Mouse (Mus musculus): Measurements from ENCODE around the gene Ftsj1. TPM values are rescaled to one million over a fixed set of nuclear protein-coding genes. Genes with fewer than 3 reads are reported as not detected.
A peak's percentile ranks its signal among the peaks of the same experiment; 100 is the strongest.

The Ftsj1 gene
- polyA plus RNA-seq, 1 experiment from 2014 or later = 55.7 TPM

DNA sequence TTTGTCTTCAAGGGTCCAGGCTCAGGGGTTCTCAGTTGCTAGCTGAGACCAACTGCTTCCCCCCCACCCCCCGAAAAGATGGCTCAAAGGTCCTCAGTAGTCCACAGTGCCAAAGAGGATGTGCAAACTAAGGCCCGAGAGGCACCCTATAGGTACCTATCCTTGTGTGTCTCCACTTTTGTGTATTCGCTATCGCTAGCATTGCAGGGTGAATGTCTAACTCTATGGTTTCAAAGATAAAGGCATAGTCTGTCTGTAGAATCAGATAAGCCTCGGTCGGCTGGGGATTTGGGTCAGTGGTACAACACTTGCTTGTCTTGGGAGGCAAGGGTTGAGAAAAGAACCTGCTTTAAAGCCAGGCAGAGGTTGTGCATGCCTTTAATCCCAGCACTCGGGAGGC is 28.7 kb downstream of the Ftsj1 start:
- no peak for ATAC-seq (ENCODE audit: insufficient read depth, low FRiP score, low TSS enrichment)
- no peaks in the 10 kb centered on the region for H3K4me1 ChIP-seq (ENCODE audit: control insufficient read depth, insufficient read depth, low read length)
- H3K4me3 ChIP-seq (ENCODE audit: low read depth, low read length) = no peak overlapping the region
- no peak for DNase-seq (ENCODE audit: low spot score)
- H3K27me3 ChIP-seq (ENCODE audit: control insufficient read depth, insufficient read depth, low read length) = no peaks in the 10 kb centered on the region
- H3K27ac ChIP-seq (ENCODE audit: low read depth, low read length) = no peak overlapping the region
- no peaks in the 10 kb centered on the region for H3K9me3 ChIP-seq (ENCODE audit: control insufficient read depth, low read length)
- H3K36me3 ChIP-seq (ENCODE audit: control insufficient read depth, insufficient read depth, low read length) = no peaks in the 10 kb centered on the region
- H3K9ac ChIP-seq (ENCODE audit: low read length) = no peak overlapping the region
- WGBS = 91% methylated on average over 7 of the region's 7 CpGs
- H3K4me2 ChIP-seq (ENCODE audit: low read depth) = no peak overlapping the region

- 64% methylated on average over 7 of the region's 7 CpGs for whole genome bisulfite sequencing
- H3K36me3 ChIP-seq (ENCODE audit: control insufficient read depth, insufficient read depth, low read length) = no peaks in the 10 kb centered on the region
- DNase-seq (ENCODE audit: low spot score) (no peak), ATAC-seq (ENCODE audit: insufficient read depth, low FRiP score, low TSS enrichment) (no peak)
- no peaks in the 10 kb centered on the region for H3K9me3 ChIP-seq (ENCODE audit: control insufficient read depth, low read length)
- no peak overlapping the region for H3K4me2 ChIP-seq (ENCODE audit: low read depth)
- H3K4me3 ChIP-seq (ENCODE audit: low read depth, low read length) = no peak overlapping the region
- H3K4me1 ChIP-seq (ENCODE audit: control insufficient read depth, insufficient read depth, low read length) = no peaks in the 10 kb centered on the region
- no peaks in the 10 kb centered on the region for H3K27me3 ChIP-seq (ENCODE audit: control insufficient read depth, insufficient read depth, low read length)
- no peak overlapping the region for H3K27ac ChIP-seq (ENCODE audit: low read depth, low read length)
- H3K9ac ChIP-seq (ENCODE audit: low read length) = no peak overlapping the region
These were observed 29.4 kb downstream of the Ftsj1 start for GRCm38 (mm10) chrX:8222678-8223421.

DNA sequence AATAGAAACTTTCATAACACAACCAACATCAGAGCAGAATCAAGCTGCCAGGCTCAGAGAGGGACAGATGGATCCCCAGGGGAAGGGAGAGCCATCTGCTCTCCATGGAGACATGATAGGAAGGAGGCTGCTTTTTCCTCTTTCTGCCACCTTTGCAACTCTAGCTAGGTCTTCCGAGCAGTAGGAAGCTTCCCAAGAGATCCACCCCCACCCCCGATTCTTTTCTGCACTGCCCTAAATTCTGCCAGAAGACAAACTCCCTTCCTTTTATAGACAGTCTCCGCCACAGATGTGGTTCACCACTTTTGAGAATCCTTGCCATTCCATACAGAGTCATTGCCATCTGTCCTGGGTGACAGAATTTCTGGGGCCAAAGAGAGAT is 29.9 kb downstream of the Ftsj1 start:
- Histone ChIP-seq H3K4me1 (ENCODE audit: control insufficient read depth, insufficient read depth, low read length) (no peaks in the 10 kb centered on the region), H3K36me3 (ENCODE audit: control insufficient read depth, insufficient read depth, low read length) (no peaks in the 10 kb centered on the region)
- ATAC-seq (ENCODE audit: insufficient read depth, low FRiP score, low TSS enrichment) = no peak

GRCm38 (mm10) chrX:8219651-8220050 is 32.6 kb downstream of the Ftsj1 start:
- no peak for ATAC-seq (ENCODE audit: insufficient read depth, low FRiP score, low TSS enrichment)
- Histone ChIP-seq H3K9ac (ENCODE audit: low read length) (no peak overlapping the region), H3K4me2 (ENCODE audit: low read depth) (no peak overlapping the region), H3K27ac (ENCODE audit: low read depth, low read length) (no peak overlapping the region), H3K36me3 (ENCODE audit: control insufficient read depth, insufficient read depth, low read length) (no peaks in the 10 kb centered on the region), H3K4me1 (ENCODE audit: control insufficient read depth, insufficient read depth, low read length) (no peaks in the 10 kb centered on the region), H3K27me3 (ENCODE audit: control insufficient read depth, insufficient read depth, low read length) (no peaks in the 10 kb centered on the region), H3K4me3 (ENCODE audit: low read depth, low read length) (no peak overlapping the region), H3K9me3 (ENCODE audit: control insufficient read depth, low read length) (no peaks in the 10 kb centered on the region)
- DNase-seq (ENCODE audit: low spot score) = no peak
- WGBS = 33% methylated on average over 8 of the region's 8 CpGs

More for the DNA sequence above, 29.9 kb downstream of the Ftsj1 start:
- no peak for DNase-seq (ENCODE audit: low spot score)
- Histone ChIP-seq H3K4me2 (ENCODE audit: low read depth) (no peak overlapping the region), H3K4me3 (ENCODE audit: low read depth, low read length) (no peak overlapping the region), H3K9me3 (ENCODE audit: control insufficient read depth, low read length) (no peaks in the 10 kb centered on the region), H3K9ac (ENCODE audit: low read length) (no peak overlapping the region), H3K27me3 (ENCODE audit: control insufficient read depth, insufficient read depth, low read length) (no peaks in the 10 kb centered on the region), H3K27ac (ENCODE audit: low read depth, low read length) (no peak overlapping the region)
- WGBS = 80% methylated on average over 3 of the region's 3 CpGs

- 83% methylated on average over 2 of the region's 2 CpGs for WGBS
- H3K27me3 ChIP-seq (ENCODE audit: control insufficient read depth, insufficient read depth, low read length) = no peaks in the 10 kb centered on the region
- no peaks in the 10 kb centered on the region for H3K36me3 ChIP-seq (ENCODE audit: control insufficient read depth, insufficient read depth, low read length)
- H3K9me3 ChIP-seq (ENCODE audit: control insufficient read depth, low read length) = no peaks in the 10 kb centered on the region
- H3K4me3 ChIP-seq (ENCODE audit: low read depth, low read length) = no peak overlapping the region
- no peak overlapping the region for H3K9ac ChIP-seq (ENCODE audit: low read length)
- H3K27ac ChIP-seq (ENCODE audit: low read depth, low read length) = no peak overlapping the region
- no peaks in the 10 kb centered on the region for H3K4me1 ChIP-seq (ENCODE audit: control insufficient read depth, insufficient read depth, low read length)
- DNase-seq (ENCODE audit: low spot score) (no peak), ATAC-seq (ENCODE audit: insufficient read depth, low FRiP score, low TSS enrichment) (no peak)
- H3K4me2 ChIP-seq (ENCODE audit: low read depth) = no peak overlapping the region
These were observed 34.1 kb downstream of the Ftsj1 start for GRCm38 (mm10) chrX:8218114-8218513.

DNA sequence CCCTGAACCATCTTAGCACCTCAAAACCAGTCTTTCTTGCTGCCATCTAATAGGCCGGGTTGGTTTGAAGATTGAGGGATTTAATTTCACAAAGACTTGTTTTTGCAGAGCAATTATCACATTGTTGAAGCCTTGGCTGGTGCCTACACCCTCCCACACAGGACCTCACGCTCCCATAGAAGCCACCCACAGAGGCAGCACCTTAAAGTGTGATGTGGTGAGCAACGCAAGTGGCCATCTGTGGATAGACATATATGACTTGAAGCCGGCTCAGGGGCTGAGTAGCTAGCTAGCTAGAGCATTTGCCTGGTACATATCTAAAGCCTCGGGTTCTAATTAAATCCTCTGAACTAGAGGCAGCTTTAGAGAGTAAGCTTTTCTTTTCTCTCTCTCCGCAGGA is 34.8 kb downstream of the Ftsj1 start:
- Histone ChIP-seq H3K27me3 (ENCODE audit: control insufficient read depth, insufficient read depth, low read length) (no peaks in the 10 kb centered on the region), H3K27ac (ENCODE audit: low read depth, low read length) (no peak overlapping the region), H3K9ac (ENCODE audit: low read length) (no peak overlapping the region), H3K4me2 (ENCODE audit: low read depth) (no peak overlapping the region), H3K4me3 (ENCODE audit: low read depth, low read length) (no peak overlapping the region), H3K4me1 (ENCODE audit: control insufficient read depth, insufficient read depth, low read length) (no peaks in the 10 kb centered on the region), H3K36me3 (ENCODE audit: control insufficient read depth, insufficient read depth, low read length) (no peaks in the 10 kb centered on the region), H3K9me3 (ENCODE audit: control insufficient read depth, low read length) (no peaks in the 10 kb centered on the region)
- WGBS = 52% methylated on average over 6 of the region's 6 CpGs
- no peak for ATAC-seq (ENCODE audit: insufficient read depth, low FRiP score, low TSS enrichment)
- no peak for DNase-seq (ENCODE audit: low spot score)

DNA sequence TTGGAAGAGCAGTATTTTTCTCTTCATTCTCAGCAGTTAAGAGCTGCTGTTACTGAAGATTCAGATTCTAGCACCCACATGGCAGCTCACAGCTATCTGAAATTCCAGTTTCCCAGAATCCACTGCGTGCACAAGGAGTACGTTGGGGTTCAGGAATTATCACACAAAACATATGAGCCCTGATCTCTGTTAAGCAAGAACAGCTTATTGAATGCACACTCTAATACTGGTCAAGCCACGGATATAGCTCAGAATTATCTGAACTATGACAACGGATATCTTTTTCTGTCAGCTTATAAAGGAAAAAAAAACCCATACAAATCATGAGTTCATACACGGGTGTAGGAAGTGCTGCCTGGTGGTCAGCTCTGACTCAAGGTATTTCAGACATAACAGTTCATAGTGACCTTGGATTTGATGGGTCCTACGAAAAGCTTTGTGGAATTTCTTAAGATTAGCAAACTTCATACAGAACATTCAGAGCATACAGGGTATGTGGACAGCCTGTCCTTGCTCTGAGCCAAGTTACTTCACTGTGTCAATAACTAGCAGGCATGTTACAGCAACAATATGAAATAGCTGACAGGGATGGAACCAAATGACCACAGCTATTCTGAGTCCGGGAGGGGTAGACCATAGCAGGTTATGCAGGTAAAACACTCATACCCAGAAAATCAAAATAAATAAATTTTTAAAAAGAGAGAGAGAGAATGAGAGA is 40.6 kb downstream of the Ftsj1 start:
- H3K4me1 ChIP-seq (ENCODE audit: control insufficient read depth, insufficient read depth, low read length) = no peaks in the 10 kb centered on the region

DNA sequence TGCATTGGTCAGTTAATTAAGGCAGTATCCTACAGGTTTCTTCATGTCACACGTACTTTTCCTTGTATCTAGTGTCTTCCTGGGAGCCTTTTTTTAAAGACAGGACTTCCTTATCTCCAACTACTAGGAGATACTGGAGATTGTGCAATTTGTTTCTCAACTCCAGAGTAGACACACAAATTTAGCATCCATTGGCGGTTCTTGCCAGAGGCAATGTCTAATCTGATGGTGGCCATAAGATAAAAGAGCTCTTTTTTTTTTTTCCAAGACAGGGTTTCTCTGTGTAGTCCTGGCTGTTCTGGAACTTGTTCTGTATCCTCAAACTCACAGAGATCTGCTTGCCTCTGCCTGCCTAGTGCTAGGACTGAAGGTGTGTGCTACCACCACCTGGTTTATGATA is 42.5 kb downstream of the Ftsj1 start:
- no peak overlapping the region for H3K9ac ChIP-seq (ENCODE audit: low read length)
- 85% methylated on average over 2 of the region's 2 CpGs for WGBS
- H3K4me2 ChIP-seq (ENCODE audit: low read depth) = no peak overlapping the region
- no peak overlapping the region for H3K27ac ChIP-seq (ENCODE audit: low read depth, low read length)
- no peak for DNase-seq (ENCODE audit: low spot score)
- no peaks in the 10 kb centered on the region for H3K27me3 ChIP-seq (ENCODE audit: control insufficient read depth, insufficient read depth, low read length)
- no peak overlapping the region for H3K4me3 ChIP-seq (ENCODE audit: low read depth, low read length)
- H3K36me3 ChIP-seq (ENCODE audit: control insufficient read depth, insufficient read depth, low read length) = no peaks in the 10 kb centered on the region
- no peaks in the 10 kb centered on the region for H3K9me3 ChIP-seq (ENCODE audit: control insufficient read depth, low read length)
- ATAC-seq (ENCODE audit: insufficient read depth, low FRiP score, low TSS enrichment) = no peak
- no peaks in the 10 kb centered on the region for H3K4me1 ChIP-seq (ENCODE audit: control insufficient read depth, insufficient read depth, low read length)

More for the DNA sequence above, 40.6 kb downstream of the Ftsj1 start:
- 84% methylated on average over 7 of the region's 7 CpGs for WGBS
- Histone ChIP-seq H3K4me2 (ENCODE audit: low read depth) (no peak overlapping the region), H3K27me3 (ENCODE audit: control insufficient read depth, insufficient read depth, low read length) (no peaks in the 10 kb centered on the region), H3K9me3 (ENCODE audit: control insufficient read depth, low read length) (no peaks in the 10 kb centered on the region), H3K9ac (ENCODE audit: low read length) (no peak overlapping the region), H3K27ac (ENCODE audit: low read depth, low read length) (no peak overlapping the region), H3K36me3 (ENCODE audit: control insufficient read depth, insufficient read depth, low read length) (no peaks in the 10 kb centered on the region), H3K4me3 (ENCODE audit: low read depth, low read length) (no peak overlapping the region)
- ATAC-seq (ENCODE audit: insufficient read depth, low FRiP score, low TSS enrichment) (no peak), DNase-seq (ENCODE audit: low spot score) (no peak)

DNA sequence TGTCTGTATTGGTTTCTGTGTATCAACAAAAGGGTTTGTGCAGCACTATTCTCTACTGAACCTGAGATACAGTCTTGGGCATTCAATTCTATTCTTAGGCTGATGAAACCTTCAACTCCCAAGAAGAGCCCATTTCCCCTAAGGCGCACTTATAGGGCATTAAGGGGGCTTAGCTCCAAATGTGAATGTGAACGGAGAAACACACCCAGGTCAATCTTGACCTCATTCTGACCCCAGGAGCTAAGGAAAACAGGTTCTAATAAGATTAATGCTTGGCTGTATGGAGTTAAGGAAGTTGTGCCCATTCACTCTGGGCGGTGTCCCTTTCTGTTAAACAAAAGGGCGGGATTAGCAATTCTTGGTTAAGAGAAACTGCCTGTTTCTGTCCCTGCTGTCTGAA is 45.0 kb downstream of the Ftsj1 start:
- Histone ChIP-seq H3K4me2 (ENCODE audit: low read depth) (peak overlapping the region; percentile 52), H3K9ac (ENCODE audit: low read length) (no peak overlapping the region), H3K27ac (ENCODE audit: low read depth, low read length) (no peak overlapping the region), H3K4me3 (ENCODE audit: low read depth, low read length) (no peak overlapping the region; the same call in 1 of the 2 replicates), H3K36me3 (ENCODE audit: control insufficient read depth, insufficient read depth, low read length) (no peaks in the 10 kb centered on the region), H3K9me3 (ENCODE audit: control insufficient read depth, low read length) (no peaks in the 10 kb centered on the region), H3K4me1 (ENCODE audit: control insufficient read depth, insufficient read depth, low read length) (no peaks in the 10 kb centered on the region), H3K27me3 (ENCODE audit: control insufficient read depth, insufficient read depth, low read length) (no peaks in the 10 kb centered on the region)
- DNase-seq (ENCODE audit: low spot score) (no peak), ATAC-seq (ENCODE audit: insufficient read depth, low FRiP score, low TSS enrichment) (no peak)
- 32% methylated on average over 4 of the region's 4 CpGs for WGBS

All from neural tube, embryonic 11.5 days (tissue).